Mouse (Mus musculus) hindlimb bud, embryonic 11.5 days (tissue): ENCODE measurements at regions not wholly inside any gene's neighbourhood (a gene's known extent, or its start where the extent isn't known, plus 50 kb on each side); places are given as distances from the start of the nearest gene placed in this dataset.
"Not testable (repeated sequence)": the region's sequence is repeated elsewhere in the genome, so short reads cannot be mapped to it uniquely, and the experiment has no call there.

Experiments used
- DNase-seq: peaks from one replicate; pipeline ENCODE4 v3.0.0-alpha.2; 2012; ENCODE audit warnings: low read depth, low spot score; ENCODE audit errors: extremely low spot score

DNA sequence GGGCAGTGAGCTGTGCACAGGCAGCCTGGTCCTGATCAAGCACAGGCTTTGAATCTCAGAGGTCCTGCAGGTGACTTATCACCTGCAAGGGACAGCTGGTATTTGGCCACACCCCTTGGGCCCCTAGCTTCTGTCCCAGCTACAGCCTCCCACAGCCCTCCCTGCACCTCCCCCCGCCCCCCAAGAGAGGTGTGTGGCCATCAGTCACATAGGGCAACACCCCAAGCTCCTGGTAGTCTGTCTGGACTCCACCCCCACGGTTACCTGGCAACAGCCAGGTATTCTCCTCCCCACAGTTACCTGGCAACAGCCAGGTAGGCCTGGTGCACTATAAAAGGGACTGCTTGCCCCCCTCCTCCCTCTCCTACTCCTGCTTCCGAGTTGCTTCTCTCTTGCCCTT lies 98.0 kb downstream of the H2al2a start:
- no peak for DNase-seq

GRCm38 (mm10) chr2:17896036-17896435 lies 100.7 kb downstream of the H2al2a start:
- DNase-seq, result no peak

GRCm38 (mm10) chr2:17892661-17893060 lies 104.1 kb downstream of the H2al2a start:
- DNase-seq, result not testable (repeated sequence)

DNA sequence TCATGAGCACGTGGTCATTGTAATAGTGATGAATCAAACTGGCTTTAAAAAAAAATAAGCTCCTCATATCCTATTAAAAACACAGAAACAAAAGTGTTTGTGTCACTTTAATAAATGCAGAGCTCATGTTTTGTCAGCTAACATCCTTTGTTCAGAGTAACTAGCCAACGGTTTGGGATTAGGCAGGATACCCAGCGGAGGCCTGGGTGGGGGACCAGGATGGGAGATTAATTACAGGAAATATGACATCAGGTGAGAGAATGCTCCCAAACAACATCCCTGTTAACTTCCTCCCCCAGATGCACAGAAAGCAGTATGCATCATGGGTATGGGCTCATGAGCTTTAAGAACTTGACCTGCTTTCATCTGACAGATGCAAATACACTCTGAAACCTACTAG lies 109.1 kb downstream of the H2al2a start:
- DNase-seq, result no peak

DNA sequence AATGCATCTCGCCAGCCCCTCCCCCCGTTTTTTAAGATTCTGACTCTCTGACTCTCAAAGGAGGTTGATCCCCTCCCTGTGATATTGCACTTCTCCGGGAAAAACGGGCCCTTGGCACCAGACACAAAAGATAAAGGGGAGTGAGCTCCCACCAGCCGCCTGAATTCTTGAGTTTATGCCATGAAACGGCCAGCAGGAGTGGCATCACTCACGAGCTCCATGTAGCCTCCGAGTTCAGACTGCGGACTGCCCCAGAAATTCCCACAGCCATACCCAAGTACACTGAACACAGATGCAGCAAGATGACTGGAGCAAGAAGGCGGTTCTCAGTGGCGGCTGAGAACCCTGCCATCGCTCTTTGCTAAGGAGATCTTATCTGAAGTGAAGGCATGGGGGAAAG lies 114.4 kb downstream of the H2al2a start:
- DNase-seq, result no peak

- DNase-seq, result no peak
Measured at GRCm38 (mm10) chr2:17880800-17881717, 115.7 kb downstream of the H2al2a start.

DNA sequence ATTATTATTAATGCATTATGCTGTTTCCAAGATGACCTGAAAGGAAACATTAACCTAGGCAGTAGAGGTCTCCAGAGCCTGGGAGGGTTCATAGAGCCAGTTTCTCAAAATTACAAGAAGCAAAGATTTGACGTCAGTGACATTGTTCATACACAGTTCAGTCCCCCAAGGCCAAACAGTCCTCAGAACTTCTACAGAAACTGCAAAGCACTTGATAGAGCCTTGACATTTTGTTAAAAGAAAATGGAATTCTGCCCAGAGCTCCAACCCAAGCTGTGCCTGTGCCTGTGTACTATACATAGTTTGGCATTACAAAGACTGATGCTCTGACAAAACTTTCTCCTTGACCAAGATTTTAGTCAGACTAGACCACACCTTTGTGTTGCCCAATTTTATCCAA lies 118.9 kb downstream of the H2al2a start:
- DNase-seq, result no peak

- DNase-seq, result no peak
Measured at GRCm38 (mm10) chr2:17876942-17877341, 119.8 kb downstream of the H2al2a start.

DNA sequence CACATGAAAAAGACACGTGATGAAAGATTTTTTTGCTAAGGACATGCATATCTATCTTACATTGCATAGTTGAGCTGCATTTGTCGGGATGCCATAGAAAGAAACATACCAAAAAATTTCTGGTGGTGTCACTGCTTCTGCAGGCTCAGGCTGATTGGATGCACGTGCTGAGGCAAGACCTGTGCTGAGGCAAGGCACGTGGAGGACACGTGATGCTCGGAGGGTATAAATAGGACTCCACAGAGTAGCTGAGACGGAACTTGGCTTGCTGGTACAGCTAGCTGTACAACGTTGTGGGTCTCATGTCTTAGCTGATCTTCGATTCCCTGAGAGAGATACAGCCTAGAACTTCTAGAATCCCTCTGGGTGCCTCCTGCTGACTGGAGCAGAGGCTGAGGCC lies 120.6 kb downstream of the H2al2a start:
- DNase-seq, result no peak

DNA sequence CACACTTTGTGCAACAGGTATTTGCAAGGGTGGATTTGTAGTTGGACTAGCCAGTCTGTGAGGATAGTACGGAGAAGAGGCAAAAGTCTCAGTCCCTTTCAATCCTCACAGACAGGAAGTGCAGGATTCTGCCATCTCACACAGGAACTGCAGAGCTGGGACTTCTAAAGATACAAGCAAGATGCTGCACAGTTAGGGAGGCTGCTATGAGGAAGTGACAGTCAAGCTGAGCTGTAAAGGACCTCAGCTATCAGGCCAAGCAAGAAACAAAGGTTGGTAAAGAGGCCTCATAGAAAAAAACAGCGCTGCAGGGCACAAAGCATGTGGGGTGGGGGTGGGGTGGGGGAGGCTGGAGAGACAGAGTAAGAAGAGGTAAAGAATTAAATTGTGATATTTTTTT lies 126.2 kb downstream of the H2al2a start:
- DNase-seq, result no peak

GRCm38 (mm10) chr2:17868145-17868544 lies 128.6 kb downstream of the H2al2a start:
- no peak for DNase-seq

DNA sequence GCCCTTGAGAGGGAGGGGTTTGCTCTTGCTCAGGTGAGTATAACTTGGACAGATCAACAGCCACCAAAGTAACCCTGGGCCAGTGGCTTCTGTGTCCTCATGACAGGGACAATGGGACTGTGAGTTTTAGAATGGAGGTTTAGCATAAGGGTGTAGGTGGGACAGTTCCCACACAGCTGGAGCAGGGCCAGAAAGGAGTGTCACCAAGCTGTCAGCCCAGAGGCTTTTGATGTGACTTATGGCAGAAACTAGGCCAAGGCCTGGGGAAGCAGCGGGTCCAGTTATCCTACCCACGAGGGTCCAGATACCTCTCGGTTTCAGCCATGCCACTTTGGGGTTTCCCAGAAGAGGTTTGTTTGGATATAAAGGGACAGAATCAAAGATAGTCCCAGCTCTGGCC lies 129.4 kb downstream of the H2al2a start:
- no peak for DNase-seq

DNA sequence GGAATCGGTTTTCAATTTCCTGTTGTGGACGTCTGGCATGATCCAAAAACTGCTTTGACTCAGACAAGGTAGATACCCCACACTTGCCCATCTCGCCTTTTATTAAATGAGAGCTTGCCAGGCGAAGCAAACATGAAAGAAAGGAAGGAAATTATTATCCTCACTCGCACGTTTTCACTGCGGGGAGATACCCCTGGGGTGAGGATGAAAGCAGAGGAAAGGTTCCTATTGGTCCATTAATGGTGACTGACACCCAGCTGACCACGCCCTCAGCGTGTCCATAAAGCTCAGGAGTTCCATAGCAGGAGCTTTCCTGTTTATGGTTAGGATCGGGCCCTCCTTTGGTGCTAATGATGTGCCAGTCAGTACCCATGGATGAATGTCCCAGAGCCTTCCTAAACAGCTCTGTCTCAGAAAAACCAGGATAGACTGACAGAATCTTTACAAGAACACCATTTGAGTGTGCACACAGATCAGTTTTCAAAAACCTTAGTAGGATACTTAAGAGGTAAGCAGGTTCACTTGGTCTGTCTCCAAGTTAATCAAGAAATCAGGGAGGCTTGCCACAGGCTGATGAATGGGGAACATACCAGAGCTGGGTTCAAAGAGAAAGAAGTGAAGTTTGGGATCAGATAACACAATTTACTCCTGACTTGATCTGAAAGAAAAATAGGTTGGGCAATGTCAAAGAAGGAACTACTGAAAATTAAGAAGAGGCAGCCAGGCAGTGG lies 130.7 kb upstream of the Nebl start:
- no peak for DNase-seq

DNA sequence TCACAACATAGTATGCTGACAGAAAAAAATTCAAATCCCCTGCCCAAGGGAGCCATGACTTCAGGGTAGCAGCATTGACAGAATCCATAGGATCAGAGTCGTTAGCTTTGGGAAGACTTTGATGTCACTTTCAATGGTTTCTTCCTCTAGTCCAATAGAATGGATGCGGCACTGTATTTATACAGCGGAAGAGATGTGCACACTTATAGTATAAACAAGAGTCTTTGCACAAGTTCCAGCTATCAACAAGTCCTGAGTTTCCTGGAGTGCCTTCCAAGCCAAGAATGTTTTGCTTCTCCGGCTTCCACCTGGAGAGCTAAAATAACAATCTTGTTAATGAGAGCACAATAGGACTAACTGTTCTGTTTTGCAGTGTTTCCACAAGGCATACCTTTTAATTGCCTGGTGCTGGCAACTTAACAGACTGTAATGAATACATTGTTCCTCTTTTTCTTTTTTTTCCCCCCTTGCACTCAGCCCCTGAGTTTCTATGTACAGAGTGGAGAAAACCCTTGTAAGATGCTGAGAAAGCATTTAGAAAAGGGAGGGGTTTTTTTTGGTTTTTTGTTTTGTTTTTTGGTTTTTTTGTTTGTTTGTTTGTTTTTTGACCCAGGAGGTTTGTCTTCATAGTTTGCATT lies 129.8 kb upstream of the Nebl start:
- DNase-seq, result no peak

DNA sequence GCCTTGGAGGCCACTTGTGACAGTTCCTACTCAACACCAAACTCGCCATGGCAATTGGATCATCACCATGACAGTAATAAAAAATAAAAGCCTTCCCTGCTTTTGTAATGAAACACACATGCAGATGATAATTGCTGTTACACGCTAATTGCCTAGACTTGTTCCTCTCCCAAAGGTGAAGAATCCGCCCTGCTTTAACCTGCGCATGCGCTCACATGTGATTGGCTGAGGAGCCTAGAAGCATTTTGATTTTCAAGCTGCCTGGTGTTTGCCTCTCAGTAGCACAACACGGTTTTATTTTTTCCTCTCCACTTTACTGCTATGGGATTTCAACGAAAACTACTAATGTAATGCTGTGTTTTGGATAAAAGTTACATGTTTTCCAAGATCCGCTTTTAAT lies 128.0 kb upstream of the Nebl start:
- no peak for DNase-seq

- no peak for DNase-seq
Measured at GRCm38 (mm10) chr2:17858326-17858725, 127.1 kb upstream of the Nebl start.

GRCm38 (mm10) chr2:17855566-17856264 lies 124.5 kb upstream of the Nebl start:
- DNase-seq, result no peak

DNA sequence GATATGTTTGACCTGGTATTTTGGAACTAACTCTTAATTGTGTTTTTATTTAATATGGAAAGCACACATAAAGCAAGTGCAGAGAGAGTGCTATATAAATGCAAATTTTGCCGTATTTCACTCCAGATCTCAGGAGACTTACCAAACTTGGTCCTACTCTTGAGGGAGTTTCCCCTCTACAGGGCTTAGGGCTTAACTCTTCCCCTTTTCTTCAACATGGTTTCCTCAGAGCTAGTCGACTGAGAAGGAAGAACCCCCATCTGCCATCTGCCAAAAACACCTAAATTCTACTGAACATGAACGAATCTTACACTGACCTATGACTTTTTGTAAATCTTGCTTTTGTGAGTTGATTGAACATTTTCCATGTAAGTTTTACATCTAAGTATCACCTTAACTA lies 122.8 kb upstream of the Nebl start:
- DNase-seq, result no peak

- no peak for DNase-seq
Measured at GRCm38 (mm10) chr2:17853500-17854011, 122.3 kb upstream of the Nebl start.

DNA sequence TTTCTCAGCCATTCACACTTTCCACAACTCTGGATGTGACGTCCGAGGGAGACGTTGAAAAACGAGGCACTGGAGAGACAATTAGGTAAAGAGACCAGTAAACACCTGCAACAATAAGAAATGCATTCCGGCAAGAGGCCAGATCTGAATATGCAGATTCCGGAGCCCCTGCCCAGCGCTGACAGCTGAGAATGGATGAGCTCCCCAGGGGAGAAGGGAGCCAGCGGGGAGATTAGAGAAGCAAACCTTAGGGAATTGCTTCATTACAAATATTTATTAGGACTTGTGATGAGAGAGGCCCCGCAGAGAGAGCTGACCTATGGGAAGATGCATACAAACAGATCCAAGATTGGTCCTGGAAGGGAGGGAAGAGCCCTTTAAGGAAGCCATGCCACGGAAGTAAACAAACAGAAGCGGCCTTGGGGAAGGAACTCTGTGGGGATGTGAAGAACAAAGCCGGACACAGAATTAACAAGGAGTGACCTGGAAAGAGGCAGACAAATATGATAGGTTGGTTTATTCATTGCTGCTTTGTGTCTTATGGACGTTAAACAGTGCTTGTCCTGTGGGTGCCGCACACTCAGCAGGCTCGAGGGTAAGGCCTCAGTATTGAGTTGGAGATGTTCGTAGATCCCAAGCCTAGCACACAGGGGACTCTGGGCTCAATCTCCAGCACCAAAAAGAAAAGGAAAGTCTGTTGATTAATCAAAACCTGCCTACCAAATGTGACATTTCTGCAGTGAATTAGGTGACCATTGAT lies 121.7 kb upstream of the Nebl start:
- no peak for DNase-seq
